Mouse (Mus musculus): ENCODE measurements at regions not wholly inside any gene's neighbourhood (a gene's known extent, or its start where the extent isn't known, plus 50 kb on each side); places are given as distances from the start of the nearest gene placed in this dataset.
"Not testable (repeated sequence)": the region's sequence is repeated elsewhere in the genome, so short reads cannot be mapped to it uniquely, and the experiment has no call there.

DNA sequence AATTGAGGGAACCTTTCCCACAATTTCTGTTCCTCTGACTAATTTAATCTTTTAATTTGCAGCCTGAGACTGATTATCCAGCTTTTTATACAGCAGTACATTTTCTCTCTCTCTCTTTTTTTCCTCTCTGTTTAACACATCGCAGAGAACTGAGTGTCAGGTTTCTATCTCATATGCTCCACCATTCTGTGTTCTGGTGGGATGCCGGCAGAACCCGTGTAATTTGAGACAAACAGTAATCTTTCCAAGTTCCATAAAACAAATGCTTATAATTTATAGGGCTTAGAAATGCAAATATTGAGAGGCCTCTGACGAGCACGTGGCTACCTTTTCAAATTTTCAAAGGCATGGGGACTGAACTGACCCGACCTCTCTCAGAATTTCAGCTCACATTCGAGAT lies 59.1 kb downstream of the Zbtb18 start:
- DNase-seq: no peak

DNA sequence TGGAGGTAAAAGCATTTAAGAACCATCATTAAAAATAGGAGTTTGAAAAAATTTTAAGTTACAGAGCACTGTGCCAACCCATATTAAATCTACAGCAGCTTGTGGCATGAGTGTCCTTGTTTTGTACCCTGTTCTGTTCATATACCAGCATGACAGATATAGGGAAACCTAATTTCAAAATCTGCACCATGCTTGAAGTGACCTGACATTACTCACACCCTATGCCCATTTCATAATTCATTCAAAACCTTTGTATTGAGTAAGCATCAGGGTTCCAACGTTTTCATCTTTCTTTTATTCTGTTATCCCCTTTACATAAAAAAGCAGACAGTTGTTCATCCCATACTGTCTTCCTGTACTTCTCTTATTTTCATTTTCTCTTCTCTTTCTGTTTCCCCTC lies 61.8 kb downstream of the Zbtb18 start:
- DNase-seq: no peak

DNA sequence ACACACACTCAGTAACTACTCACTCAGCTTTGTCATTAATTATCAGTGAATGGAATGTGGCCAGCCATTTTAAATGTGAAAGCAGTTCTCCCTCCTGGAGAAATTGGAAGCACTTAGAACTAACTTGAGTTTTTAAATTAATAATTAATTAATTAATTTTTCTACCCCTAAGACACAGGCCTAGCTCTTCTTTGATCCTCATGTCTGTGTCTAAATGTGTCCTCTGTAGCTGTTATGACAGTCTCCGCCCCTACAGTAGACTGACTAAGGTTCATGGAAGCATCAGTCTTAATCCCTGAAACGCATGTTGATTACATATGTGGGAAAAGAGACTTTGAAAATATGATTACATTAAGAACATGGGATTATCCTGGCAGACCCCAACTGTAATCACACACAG lies 62.6 kb downstream of the Zbtb18 start:
- DNase-seq: no peak

DNA sequence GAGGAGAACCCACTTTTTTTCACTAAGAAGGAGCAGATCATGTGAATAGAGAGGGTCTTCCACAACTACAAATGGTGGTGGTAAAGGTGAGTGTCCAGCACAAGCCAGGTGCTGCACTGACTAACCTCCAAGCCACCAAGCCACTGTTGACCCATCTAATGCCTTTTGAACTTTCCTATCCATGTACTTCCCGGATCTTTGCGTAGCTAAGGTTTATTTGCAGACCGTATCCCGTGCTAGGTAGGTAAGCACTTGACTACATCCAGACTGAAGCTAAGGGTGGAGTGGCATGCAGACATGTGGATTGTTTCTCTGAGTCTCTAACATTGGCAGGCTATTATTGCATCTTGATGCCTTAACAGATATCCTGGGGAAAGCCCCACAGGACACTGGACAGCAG lies 65.2 kb downstream of the Zbtb18 start:
- not testable (repeated sequence) for DNase-seq

DNA sequence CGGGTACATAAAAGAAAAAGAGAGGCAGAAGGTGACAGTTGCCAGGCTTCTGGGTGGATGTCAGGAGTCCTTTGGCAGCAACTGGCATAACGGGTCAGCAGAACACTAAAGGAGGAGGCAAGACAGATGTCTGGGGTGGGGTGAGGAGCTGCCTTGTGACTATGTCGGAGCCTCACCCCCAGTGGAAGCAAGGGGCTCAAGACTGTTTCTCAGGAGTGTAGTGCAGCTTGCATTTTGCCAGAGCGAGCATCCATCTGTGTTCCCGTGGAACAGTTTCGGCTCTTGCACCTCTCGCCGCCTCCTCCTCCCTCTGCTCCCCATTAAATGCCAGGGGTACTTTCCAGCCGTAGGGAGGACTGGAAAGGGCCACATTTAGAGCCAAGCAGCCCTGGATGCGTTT lies 67.6 kb downstream of the Zbtb18 start:
- DNase-seq: no peak

DNA sequence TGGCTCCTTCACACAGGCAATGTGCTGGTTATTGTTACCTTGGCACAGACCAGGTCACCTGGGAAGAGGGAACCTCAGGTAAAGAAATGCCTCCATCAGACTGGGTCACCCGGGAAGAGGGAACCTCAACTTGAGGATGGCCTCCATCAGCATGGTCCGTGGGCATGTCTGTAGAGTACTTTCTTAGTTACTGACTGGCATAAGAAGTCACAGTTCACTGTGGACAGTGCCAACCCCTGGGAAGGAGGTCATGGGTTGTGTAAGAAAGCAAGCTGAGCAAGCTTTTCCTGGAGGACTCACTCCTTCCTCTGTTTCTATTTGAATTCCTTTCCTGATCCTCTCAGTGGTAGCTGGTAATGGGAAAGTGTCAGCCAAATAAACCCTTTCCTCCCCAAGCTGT lies 70.0 kb downstream of the Zbtb18 start:
- no peak for DNase-seq

DNA sequence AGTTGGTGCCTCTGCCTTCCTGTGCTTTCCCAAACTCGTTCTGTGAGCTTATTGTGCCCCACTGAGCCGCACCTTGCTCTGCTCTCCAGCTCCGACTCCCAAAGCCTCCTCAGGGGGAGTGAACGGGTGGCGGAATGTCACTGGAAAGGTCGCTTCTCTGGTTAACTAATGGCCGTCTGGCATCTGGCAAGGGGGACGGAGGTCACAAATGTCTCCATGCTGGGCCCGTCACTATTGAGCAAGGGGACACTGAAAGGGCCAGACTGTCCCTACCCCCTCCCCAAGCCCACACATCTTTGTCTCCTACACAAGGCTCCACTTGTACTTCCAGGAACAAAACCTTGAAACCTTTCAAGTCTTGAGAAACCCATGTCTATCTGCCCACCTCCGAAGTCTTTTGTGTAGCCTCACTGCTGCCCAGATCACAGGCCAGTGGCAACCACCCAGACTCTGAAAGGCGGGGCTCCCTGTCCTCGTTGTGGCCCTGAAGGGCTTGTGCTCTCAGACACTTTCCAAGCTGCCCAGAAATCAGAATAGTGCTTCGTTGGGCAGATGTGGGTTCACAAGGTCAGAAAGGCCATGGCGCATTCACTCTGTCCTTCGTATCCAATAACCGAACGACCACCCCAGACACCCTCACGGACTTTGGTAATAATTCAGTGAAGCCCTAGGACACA lies 75.9 kb downstream of the Zbtb18 start:
- DNase-seq: no peak

DNA sequence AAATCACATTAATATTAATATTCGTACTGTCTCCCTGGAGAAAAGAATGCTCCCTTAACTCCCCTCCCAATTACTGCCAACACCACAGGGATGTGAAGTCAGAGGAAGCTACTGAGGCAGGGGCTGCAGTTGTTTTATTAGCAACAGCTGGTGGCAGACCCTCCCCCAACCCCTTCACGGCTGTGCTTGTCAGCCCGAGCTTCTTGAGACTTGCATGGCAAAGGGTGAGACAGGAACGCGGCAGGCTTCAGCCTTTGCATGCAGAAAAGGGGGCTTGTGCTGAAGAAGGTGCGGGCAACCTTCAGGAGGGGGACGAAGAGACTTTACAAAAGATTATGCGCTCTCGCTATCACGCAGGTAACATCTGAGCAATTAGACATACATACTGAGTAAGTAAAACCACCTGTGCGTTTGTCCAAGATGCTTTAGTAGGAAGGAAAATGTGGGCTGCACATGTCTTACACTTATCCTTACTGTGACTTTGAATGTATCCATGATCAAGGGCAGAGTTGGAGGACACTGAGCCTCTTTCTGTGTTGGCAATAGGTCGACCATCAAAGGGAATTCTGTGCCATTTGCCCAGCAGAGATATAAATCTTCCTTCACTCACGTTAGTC lies 76.9 kb downstream of the Zbtb18 start:
- no peak for DNase-seq

DNA sequence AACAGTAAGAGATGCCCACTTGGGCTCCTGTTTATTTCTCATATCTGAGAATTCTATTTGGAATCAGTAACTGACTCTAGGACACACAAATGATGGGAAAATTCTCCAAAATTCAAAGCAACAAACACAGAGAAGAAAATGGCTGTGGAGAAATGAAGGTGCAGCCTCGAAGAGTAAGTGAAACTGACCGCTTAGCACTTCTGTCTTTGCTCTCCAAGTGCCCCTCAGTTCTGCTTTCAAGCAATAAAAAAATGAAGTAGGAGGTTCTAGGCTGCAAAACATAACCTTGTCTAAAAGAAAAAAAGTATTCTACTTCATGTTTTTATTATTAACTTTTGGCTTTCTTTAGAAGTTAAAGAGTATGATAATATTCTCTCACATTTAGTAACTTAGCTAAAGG lies 79.0 kb downstream of the Zbtb18 start:
- DNase-seq: no peak

DNA sequence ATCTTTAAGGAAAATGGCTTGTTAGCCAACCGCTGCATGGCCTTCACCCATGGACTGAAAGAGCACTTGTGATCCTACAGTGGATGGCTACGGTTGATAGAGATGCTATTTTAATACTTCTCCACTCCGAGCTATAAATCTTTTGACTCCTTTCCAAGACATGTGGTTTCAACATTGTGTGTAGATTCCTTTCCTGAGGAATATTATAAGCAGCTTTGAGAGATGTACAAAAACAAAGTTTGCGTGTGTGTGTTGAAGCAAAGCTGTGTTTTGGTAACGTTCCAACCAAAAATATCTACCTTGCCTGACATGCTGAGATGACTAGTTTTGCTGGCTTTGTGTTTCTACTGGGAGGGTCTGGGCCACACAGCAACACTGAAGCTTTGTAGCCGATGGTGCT lies 83.0 kb downstream of the Zbtb18 start:
- no peak for DNase-seq

DNA sequence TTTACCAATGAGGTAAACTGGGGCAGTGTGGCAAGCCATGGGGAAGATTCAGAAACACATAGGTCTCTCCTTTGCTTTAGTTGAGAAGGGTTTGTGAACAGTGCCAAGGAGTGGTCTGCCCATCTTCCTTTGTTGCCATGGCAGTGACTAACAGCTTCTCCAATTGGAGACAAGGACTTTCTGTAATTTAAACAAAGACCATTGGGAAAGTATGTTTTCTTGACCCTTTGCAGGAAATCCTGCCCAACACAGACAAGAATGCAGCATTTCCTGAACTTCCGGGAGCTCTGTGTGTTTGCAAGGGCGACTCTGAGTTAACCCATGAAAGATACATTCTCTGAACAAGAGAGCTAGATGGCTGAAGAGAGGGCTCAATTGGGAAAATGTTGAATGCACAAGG lies 89.6 kb downstream of the Zbtb18 start:
- no peak for DNase-seq

DNA sequence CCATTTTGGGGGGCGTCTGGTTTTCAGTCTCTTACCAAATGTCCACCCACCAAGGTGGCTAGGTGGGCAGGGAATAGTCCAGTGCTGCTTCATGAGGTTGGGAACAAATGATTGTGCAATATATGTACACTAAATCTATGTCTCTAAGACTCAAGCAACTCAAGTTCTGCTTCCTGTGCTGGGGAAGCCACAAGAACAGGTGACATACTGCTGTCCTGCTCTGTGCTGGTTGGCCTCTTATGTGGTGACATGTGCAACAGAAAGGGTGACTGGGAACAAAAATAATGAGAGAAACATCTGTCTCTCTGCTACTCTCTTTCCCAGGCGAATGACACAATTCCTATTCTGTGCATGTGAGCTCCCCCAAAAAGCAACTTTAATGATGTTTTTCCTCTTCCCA lies 90.5 kb downstream of the Zbtb18 start:
- DNase-seq: no peak

DNA sequence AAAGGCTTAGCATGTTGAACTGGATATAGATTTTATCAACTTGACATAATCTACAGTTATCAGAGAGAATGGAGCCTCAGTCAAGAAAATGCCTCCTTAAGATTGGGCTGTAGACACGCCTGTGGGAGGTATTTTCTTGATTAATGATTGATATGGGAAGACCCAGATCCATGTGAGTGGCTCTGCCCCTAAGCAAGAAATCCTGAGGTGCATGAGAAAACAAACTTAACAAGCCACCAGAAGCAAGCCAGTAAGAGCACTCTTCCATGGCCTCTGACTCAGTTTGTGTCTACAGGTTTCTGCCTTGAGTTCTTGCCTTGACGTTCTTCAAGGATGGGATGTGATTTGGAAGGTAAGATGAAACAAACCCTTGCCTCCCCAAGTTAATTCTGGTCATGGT lies 91.2 kb downstream of the Zbtb18 start:
- DNase-seq: no peak

DNA sequence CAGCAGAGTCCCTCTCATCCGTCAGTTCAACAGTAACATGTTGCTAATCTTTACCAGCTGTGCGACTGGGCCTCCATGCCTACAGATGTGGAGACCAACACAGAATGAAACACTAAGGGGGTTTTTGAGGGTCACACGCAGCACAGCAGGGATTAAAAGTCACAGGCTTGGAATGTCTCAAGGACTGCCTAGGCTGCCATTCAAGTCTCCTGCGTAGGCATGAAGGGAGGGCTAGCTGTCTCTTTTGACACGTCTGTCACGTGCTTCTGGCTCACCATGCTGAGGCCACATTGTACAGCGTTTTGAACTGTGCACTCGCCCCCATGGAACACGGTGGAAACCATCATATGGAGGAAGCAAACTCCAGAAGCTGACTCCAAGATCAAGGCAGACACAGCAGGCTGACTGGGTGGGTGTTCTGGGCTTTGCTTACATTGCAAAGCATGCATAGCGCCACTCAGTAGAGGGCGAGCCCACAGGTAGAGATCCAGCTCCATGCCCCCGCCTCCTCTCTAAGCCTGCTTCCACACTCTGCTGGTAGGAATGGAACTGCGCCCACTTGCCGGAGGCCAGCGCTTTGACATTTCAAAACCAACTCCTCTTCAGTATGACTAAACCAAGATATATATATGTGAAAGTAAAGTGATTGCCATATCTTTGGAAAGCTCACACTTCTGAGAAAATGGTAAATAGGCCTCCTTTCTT lies 103.0 kb downstream of the Zbtb18 start:
- no peak for DNase-seq

DNA sequence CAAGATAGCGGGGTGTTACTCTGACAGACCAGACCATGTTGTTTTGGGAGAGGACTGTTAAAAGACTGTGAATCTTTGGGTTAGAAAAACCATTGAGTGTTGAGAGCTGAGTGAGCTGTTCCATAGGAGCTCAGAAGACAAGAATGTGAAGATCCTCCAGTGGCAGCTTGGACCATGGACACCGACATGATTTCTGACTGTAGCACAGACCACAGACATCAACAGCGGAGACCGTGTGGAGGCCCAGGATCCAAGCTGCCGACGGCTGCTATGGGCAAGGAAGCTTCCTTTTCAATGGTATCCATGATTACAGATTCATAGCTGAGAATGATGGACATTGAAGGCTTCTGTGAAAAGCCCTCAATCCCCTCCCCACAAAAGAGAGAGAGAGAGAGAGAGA lies 105.6 kb downstream of the Zbtb18 start:
- DNase-seq: no peak

DNA sequence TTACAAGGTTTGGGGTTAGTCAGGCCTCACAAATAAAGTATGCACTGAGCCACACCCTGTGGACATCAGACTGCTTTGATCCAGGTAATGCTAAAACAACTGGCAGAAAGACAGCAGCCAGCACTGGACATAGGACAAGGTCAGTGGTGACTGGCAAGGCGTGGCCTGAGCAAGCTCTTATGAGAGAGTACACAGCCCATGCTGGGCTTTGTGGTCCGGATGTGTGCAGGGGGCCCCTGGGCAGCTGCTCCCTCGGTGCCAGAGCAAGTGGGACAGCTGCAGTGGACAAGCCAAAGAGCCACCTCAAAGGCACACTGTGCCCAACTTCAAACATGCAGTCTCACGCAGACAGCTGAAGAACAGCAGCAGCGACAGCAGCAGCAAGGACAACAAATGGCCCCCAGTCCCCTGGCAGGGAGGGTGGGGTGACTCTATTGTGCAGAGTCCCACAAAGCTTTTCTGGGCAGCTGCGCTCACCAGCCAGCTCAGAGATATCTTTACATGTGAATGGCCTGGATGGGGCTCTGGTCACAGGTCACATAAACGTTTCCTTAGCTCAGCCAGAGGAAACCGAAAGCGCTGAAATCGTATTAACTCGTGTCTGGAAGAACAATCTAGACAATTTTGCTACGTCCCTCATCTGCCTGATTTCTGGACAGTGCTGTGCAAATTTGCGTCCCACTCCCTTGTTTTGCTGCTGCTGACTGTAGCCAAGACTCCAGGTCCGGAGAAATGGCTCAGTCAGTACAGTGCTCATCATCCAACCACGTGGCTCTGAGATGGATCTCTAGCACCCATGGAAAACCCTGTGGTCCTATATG lies 113.5 kb downstream of the Zbtb18 start:
- no peak for DNase-seq

DNA sequence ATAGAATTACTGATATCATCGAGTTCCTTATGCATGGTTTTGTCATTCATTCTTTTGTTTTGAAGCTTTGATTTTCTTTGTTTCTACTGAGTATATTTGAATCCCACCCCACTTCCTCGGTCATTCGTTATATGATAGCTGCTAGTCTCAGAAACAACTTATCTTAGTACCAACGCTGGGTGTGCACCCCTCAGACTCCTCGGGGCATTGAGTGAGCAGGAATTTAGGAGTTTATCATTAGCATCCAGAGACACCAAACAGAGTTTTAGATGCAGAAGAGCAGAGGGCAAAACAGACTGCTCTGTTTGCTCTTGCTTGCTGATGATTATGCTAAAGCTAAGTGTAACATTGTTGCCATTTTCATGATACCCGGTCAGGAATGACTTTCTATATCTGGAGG lies 115.3 kb downstream of the Zbtb18 start:
- no peak for DNase-seq

DNA sequence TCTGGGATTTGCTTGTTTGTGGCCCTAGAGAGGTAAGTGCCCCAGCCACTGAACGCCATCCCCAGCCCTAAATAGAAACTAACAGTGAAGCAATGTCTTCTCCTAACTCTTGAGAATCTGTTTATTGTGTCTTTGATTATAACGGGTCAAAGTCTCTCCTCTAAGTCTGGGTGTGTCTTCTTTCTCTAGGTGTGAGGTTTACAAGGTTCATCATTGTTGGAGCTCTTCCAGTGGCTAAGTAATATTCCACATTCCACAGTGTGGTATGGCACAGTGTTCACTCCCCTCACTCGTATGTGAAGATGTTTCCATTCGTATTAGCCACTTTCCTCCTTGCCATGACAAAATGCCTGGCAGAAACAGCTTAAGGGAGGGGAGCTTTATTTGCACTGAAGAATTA lies 115.7 kb downstream of the Zbtb18 start:
- DNase-seq: no peak

DNA sequence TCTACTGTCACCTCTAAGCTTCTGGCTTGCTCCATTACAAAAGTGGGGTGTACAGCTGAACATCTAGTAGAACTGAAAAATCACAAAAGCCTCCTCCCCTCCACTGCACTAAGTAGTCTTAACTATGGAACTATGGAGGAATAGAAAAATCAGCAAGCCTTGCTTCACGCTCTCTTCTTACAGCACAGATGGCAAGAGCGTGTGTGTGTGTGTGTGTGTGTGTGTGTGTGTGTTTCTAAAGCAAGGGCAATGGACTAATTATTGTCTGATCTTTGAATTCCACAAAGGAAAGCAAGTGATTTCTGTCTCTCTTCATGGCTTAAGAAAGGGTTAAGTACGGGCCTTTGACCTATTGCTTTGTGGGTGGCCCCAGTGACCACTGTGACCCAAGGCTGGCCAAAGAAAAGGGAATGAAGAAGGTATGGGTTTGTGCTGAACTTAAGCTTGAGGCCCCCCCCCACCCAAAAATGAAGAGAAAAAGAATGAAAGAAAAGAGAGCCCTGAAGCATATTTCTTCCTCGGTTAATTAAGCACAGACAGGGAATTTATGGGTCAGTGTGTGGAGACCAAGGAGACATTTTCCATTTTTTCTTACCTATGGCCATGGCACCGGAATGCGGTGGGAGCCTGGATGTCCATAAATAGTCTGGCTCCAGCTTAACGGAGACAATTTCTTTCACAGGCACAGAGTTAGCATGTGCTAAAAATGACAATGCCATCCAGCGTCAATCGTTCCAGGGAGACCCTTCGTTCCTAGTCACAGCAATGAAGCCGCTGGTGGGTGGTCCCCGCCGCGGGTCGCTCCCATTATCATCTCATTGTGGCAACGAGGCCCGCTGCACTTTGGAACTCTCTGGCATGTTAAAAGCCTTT lies 119.8 kb downstream of the Zbtb18 start:
- no peak for DNase-seq

DNA sequence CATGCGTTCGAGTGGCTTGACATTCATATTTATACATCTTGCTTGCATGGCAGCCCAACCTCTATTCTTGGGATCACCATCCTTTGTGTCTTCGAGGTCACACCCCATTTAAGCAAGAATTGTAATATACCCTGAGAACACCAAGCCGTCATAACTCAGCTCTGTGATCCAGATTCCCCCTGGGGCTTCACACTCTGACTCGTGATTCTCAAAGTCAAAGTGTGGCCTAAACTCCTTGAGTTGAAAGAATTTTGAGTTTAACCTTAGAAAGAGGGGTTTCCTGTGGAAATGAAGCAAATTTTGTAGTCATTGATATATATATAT lies 120.4 kb downstream of the Zbtb18 start:
- no peak for DNase-seq

DNA sequence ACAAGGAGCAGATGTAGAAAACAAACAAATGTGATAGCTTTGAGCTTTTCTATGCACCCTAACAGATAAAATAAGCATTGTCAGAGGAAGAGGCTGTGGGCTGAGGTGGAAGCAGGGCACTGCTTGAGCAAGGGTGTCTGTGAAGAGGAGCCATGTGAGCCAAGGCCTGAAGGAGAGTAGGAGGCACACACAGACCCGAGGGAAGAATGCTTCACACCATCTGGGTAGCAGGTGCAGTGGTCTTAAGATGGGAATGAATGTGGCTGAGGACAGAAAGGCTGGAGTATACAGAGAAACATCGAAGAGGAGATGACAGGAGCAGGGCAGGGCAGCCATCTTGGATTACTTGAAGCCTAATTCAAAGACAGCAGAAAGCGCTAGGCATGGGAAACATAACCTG lies 123.5 kb downstream of the Zbtb18 start:
- DNase-seq: no peak

DNA sequence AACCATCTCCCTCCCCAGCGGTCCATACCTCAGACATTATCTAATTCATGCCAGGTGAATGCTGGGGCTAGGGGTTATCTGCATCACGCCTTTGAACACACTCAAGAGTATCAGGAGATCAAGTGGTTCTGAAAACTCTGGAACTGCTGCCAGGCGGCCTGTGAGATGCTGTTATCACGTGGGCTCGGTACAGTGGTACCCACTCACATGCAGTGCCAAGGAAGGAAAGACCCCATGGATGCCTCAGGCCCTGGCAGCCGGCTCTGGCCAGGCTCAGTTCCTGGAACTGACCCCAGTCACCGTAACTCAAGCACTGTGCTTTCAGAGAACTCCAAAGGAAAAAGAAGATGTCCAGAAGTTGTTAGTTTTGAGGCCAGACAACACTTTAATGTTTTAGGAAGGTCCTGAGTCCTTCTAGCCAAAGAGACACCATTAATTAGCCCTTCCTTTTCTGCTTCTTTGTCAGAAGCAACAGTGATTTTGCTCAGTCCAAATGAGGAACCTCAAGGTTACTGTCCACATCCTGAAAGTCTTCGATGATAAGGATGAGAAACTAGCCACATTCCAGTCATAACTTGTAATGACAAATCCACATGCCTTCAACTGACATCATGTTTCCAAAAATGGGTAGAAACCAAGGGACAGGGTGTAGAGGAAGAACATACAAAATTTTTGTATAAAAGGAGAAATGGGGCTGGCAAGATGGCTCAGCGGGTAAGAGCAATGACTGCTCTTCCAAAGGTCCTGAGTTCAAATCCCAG lies 126.1 kb downstream of the Zbtb18 start:
- no peak for DNase-seq
